Mouse (Mus musculus): ENCODE data around the gene Nlrp6. TPM values are rescaled to one million over a fixed set of nuclear protein-coding genes. Genes with fewer than 3 reads are reported as not detected.
"Not testable (repeated sequence)": the region's sequence is repeated elsewhere in the genome, so short reads cannot be mapped to it uniquely, and the experiment has no call there.

The Nlrp6 gene
- total RNA-seq (2021), result 1 to 10 TPM in 1 of 2 experiments, under 1 TPM in 1; 0.96 to 1.5 TPM
- long read RNA-seq, experiment 1, partial matches to known transcripts, result 2 of 2 reads
- long read RNA-seq, experiment 1, other reads (novel, unspliced or antisense), result 0 of 2 reads
- long read RNA-seq, experiment 2, partial matches to known transcripts, result 2 of 2 reads
- long read RNA-seq, experiment 2, other reads (novel, unspliced or antisense), result 0 of 2 reads

DNA sequence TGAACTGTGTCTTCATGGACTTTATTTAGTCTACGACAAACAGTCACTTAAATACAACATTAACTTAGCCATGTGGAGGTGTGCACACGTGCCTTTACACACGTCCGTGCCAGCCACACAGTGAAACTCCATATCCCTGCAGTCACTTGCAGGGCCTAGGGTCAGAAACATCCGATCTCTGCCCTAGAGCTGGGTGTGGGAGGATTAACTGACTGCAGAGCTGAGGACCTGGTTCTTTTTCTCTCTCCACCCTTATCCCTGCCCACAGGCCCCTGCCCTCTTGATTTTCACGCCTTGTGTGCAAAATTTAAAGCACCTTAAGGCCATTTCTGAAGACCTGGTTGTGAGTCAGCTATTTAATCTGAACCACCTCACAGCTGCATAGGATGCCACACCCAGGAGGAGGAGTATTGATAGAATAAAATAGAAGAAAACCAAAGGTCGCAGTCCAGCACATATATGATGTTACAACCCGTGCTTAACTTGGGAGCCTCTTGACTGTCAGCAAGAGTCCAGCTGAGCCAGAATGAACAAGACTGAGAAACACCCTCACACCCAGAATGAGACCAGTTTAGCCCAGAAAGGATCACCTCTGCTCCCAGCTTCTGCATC is at the start of gene Nlrp6:
Nlrp6 (plus strand) TSS at position 485 of the 612 bp plus-strand sequence.
- no peak for DNase-seq (ENCODE audit: low spot score in 2 of 2)

DNA sequence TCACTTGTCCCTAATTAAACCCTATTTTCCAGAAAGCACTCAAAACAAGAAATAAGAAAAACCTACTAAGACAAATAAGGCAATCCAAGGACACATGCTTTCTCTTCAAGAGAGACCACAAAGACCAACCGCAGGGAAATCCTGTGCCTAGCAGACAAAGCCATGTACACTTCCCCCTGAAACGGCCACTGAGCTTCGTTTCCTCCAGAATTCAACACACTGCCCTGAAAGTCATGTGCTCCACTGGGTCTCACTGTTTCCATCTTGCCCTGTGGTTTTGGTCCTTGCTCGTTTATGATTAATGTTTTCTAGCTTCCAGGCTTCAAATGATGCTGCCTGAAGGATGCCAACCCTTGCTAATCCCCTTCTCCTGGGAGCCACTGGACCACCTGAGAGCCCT is 46.5 kb upstream of the Nlrp6 start:
- no peak for DNase-seq (ENCODE audit: low spot score in 2 of 2)

DNA sequence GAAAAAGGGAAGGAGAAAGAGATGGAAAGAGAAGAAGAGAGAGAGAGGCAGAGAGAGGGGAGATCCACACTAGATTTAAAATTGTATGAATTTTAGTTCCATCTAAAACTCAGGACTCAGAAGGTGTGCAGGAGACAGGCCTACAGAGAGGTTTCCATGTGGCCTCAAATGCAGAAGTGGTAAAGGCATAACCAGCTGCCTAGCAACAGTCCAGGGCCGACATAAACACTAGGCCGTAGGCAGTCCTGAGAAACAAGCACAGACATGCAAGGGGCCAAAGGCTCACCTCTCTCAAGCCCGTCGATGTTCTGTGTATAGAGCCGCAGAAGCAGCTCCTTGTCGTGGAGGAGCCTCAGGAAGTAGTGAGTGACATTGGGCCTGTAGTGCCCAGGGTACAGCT is 43.3 kb upstream of the Nlrp6 start:
- DNase-seq (ENCODE audit: low spot score in 2 of 2), result no peak

GRCm38 (mm10) chr7:140879355-140879754 is 41.3 kb upstream of the Nlrp6 start:
- no peak for DNase-seq (ENCODE audit: low spot score in 2 of 2)

- DNase-seq (ENCODE audit: low spot score in 2 of 2), result no peak
Measured at GRCm38 (mm10) chr7:140880419-140880818, 40.3 kb upstream of the Nlrp6 start.

DNA sequence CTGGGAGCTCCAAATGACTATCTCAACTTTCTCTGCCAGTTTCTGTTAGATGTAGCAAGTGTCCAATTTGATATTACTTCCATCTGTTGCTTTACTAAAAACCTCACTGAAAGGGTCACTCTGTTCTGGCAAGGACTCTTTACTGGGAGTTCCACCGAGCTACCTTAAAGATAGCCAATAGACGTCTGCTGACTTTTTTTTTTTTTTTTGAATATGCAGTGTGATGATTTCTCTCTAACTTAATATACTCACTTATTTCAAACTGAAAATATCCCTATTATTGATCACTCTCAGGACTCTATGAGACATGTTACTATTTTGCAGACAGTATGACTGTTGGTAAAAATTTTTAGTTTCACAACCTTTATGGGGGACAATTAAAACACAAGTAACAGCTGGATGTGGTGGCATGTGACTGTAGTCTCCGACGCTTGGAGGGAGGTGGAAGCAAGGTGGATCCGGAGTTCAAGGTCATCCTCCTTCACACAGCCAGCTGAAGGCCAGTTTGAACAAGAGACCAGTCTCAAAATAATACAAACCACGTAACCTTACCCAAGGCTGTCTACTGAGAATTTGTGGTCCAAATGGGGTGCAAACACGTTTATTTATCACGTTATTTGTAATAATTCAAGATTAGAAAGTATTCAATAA is 39.7 kb upstream of the Nlrp6 start:
- no peak for DNase-seq (ENCODE audit: low spot score in 2 of 2)

DNA sequence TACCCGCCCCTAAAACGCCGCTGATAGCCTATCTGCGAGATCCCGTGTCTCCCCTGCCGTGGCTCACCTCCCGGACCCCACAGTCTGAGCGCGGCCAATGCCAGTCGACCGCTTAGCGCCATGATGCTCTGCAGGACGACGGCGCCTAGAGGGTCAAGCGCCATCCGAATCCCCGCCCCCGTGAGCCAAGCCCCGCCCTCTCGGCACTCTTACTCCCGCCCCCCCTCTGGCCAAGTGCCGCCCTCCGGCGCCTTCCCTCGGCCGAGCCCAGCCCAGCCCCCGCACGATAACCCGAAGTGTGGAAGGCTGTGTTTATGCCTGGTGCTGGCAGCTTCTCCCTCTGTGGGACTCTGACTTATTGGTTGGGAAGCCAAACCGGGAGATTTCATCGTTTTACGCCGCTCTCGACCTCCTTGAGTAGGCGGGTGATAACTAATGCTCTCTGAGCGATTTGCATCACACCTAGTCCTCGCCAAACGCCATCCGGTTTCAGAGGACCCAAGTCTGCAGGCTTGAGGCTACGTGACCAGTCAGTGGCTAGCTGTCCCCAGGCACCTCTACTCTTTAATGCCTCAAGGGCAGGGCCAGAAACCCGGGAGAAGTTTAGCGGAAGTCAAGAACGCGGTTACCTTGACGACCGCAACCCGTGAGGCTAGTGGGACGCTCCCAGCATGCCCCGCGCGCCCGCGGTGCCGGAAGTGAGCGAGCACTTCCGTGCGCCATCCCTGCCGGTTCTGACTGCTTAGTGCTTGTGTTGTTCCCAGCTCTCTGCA is 38.8 kb upstream of the Nlrp6 start, which contains the start of the genes Psmd13 and Sirt3:
Psmd13 (plus strand) TSS at position 273 of the 773 bp plus-strand sequence.
Sirt3 (minus strand) TSS at position 614 of the 773 bp plus-strand sequence.
- DNase-seq (ENCODE audit: low spot score in 2 of 2), result peak; percentile 91 to 93

- no peak for DNase-seq (ENCODE audit: low spot score in 2 of 2)
Measured at GRCm38 (mm10) chr7:140882469-140882803, 38.3 kb upstream of the Nlrp6 start.

DNA sequence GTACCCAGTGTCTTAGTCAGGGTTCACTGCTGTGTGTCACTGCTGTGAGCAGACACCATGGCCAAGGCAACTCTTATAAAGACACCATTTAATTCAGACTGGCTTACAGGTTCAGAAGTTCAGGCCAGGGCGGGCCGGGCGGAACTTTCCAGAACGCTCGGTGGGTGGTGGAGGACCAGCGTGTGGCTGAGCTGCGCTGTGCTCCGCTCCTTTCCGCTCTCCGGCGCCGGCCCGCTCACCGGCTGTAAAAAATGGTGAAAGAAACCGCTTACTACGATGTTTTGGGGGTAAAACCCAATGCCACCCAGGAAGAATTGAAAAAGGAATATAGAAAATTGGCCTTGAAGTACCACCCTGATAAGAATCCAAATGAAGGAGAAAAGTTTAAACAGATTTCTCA is 30.1 kb upstream of the Nlrp6 start:
- DNase-seq (ENCODE audit: low spot score in 2 of 2), result not testable (repeated sequence)

DNA sequence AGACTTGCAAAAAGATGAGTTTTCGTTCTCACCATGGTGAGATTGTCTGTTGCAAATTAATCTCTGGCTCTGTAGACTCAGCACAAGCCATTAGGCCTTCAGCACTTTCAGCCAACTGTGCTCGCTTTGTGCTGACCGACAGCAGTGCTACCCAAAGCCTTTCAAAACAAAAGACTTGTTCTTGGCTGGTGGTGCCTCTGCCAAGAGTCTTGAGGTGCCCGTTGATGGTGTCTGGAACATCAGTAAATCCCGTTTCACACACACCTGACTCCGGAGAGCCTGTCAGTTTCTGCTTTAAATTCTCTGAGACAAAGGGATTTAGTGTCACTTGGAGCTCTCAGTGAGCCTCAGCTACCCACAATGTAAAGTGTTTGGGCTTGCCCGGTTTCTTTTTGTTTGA is 26.7 kb upstream of the Nlrp6 start:
- DNase-seq (ENCODE audit: low spot score in 2 of 2), result no peak

DNA sequence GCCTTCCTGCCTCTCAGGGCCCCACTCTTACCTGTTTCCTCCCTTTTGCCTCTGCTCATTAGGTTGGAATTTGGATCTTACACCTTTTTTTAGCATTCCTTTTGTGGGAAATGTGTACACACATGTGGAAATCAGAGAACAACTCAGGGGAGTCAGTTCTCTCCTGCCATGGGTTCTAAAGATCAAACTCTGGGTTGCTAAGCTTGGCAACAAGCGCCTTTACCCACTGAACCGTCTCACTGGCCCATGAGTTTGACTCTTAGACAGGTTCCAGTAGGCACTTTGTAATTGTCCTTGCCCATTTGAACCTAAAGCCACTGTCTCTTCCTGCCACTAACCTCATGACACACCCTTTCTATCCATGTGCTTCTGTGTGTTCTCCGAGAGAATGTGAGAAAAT is 26.1 kb upstream of the Nlrp6 start:
- DNase-seq (ENCODE audit: low spot score in 2 of 2), result no peak

DNA sequence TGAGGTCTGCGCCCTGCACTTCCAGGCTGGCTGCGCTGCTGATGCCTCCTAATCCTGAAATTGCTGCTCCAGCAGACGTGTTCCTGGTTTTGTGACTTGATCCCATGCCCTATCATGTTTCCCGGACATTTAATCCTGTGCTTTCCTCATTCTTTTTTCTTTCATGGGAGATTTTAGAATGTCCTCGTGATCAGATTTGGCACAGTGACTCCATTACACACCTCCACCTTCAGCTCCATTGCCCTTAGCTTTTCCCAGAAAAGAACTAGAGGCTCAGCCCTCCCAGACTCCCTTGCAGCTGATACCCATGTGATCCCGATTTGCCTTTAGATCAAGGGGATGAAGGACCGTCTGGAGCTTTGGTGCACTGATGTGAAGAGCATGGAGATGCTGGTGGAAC is 22.8 kb upstream of the Nlrp6 start:
- no peak for DNase-seq (ENCODE audit: low spot score in 2 of 2)

- no peak for DNase-seq (ENCODE audit: low spot score in 2 of 2)
Measured at GRCm38 (mm10) chr7:140899121-140899520, 21.6 kb upstream of the Nlrp6 start.

- no peak for DNase-seq (ENCODE audit: low spot score in 2 of 2)
Measured at GRCm38 (mm10) chr7:140900220-140900619, 20.5 kb upstream of the Nlrp6 start, which contains the start of gene Cox8b. TSS of gene Cox8b (minus strand) at chr7:140900446.

GRCm38 (mm10) chr7:140902036-140902875 is 18.4 kb upstream of the Nlrp6 start:
- DNase-seq (ENCODE audit: low spot score in 2 of 2), result no peak

DNA sequence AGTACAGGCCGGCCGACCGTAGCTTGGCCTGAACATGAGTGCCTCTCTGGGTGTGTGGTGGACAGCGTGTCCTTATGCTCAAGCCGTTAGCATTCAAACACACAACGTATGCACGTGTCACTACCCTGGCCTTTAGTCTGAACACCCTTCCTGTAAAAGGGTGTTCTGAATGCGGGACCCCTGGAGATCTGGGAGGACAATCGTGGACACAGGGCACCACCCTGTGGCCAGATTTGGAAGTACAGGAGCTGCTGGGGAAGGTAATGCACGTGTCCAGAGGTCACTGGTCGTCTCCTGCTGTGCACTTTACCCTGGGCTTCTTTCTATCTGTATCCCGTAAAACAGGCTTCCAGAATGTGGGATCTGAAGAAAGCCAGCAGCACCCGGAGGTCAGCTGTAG is 17.5 kb upstream of the Nlrp6 start:
- peak; percentile 82 to 90 for DNase-seq (ENCODE audit: low spot score in 2 of 2)

GRCm38 (mm10) chr7:140905642-140906081 is 15.0 kb upstream of the Nlrp6 start:
- DNase-seq (ENCODE audit: low spot score in 2 of 2), result no peak

- DNase-seq (ENCODE audit: low spot score in 2 of 2), result peak; percentile 33 to 34
Measured at GRCm38 (mm10) chr7:140907131-140907530, 13.6 kb upstream of the Nlrp6 start.

- no peak for DNase-seq (ENCODE audit: low spot score in 2 of 2)
Measured at GRCm38 (mm10) chr7:140907697-140908096, 13.0 kb upstream of the Nlrp6 start.

DNA sequence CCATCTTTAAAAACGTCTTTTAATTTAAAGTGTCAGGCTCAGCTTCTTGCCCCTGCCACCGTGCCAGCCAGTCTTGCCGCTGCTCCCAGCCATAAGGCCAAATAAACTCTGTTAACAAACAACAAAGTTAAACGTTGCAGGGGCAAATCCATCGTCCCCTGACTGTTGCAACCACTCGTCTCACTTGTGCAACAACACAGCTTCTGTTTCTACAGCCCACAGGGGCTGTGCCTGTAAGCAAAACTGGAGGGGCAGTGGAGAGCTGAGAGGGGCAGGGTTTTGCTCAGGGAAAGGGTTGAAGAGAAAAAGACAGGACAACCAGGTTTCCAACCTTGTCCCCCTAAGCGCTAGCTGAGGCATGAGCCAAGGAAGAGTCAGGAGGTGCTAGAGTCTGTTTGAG is 12.5 kb upstream of the Nlrp6 start:
- DNase-seq (ENCODE audit: low spot score in 2 of 2), result no peak
